Mouse (Mus musculus): Measurements from ENCODE around the gene Panx3. TPM values are rescaled to one million over a fixed set of nuclear protein-coding genes. Genes with fewer than 3 reads are reported as not detected.

Gene Panx3
- total and polyA plus RNA-seq, 3 experiments: 0.17 to 0.42 TPM; not detected in 1

DNA sequence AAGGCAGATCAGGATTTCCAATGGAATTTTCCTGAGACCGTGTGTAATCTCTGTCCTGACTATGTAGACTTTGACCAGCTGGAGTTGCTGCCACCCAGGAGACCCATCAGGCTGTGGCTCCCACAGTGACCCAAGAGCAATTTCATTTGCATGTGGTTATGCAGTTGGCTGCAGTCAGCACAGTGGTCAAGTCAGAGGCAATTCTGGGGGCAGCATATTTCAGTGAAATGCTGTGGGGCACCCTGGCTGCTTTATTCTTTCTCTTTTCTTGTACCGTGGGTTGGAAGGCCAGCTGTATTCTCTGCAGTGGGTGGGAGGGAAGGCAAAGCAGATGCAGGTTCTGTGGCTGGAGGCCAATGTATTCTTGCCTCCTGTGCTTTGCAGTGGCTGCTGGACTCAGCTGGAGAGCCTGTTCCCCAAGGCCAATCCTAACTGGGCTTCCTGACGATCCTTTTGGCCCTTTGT lies 42.9 kb downstream of the Panx3 start:
- no peak overlapping the region for H3K4me3 ChIP-seq (ENCODE audit: control insufficient read depth in 1 of 2, insufficient read depth in 1 of 2, low read depth in 2 of 2, low read length in 2 of 2)
- H3K9me3 ChIP-seq (replicated peaks; ENCODE audit: insufficient read depth, low read length): no peaks in the 10 kb centered on the region
- H3K4me1 ChIP-seq (ENCODE audit: control insufficient read depth in 1 of 2, insufficient read depth in 2 of 2, low read length in 2 of 2): no peaks in the 10 kb centered on the region; a peak in 1 of 4 replicates
- no peaks in the 10 kb centered on the region for H3K27me3 ChIP-seq (ENCODE audit: control insufficient read depth in 1 of 2, insufficient read depth in 2 of 2, low read length in 2 of 2)
- no peaks in the 10 kb centered on the region for H3K79me2 ChIP-seq (ENCODE audit: control insufficient read depth, insufficient read depth, low read length, poor library complexity)
- no peak for DNase-seq (ENCODE audit: low read depth, low spot score)
- peaks cover 0 to 4% of the 10 kb centered on the region in 2 experiments; a peak in 2 of 4 replicates for H3K36me3 ChIP-seq (ENCODE audit: control insufficient read depth in 1 of 2, insufficient read depth in 2 of 2, low read length in 2 of 2)
- H3K27ac ChIP-seq (ENCODE audit: control insufficient read depth, low read depth, low read length): no peak overlapping the region
- TF ChIP-seq RCOR1 (IDR thresholded peaks at IDR 0.05; ENCODE audit: low read depth, low read length) (no peak), POLR2AphosphoS5 (IDR thresholded peaks at IDR 0.05; ENCODE audit: borderline replicate concordance, low read depth, low read length) (no peak), NRF1 (IDR thresholded peaks at IDR 0.05; ENCODE audit: insufficient read depth, low read depth, low read length, poor library complexity, severe bottlenecking) (no peak), ZC3H11A (IDR thresholded peaks at IDR 0.05; ENCODE audit: low read depth, low read length) (no peak), MYB (IDR thresholded peaks at IDR 0.05; ENCODE audit: low read depth, low read length) (no peak), POLR2A (IDR thresholded peaks at IDR 0.05; ENCODE audit: control insufficient read depth in 1 of 2, insufficient read depth in 1 of 2, low read depth in 1 of 2, low read length in 2 of 2, poor library complexity in 1 of 2) (no peak), TCF12 (IDR thresholded peaks at IDR 0.05; ENCODE audit: low read depth, low read length) (no peak), MXI1 (IDR thresholded peaks at IDR 0.05; ENCODE audit: low read depth, low read length) (no peak), MYC (IDR thresholded peaks at IDR 0.05; ENCODE audit: low read depth, low read length) (no peak), NELFE (IDR thresholded peaks at IDR 0.05; ENCODE audit: low read depth, low read length) (no peak), CHD1 (IDR thresholded peaks at IDR 0.05; ENCODE audit: low read depth, low read length) (no peak), MAX (IDR thresholded peaks at IDR 0.05; ENCODE audit: low read length) (no peak), UBTF (IDR thresholded peaks at IDR 0.05; ENCODE audit: borderline replicate concordance, insufficient read depth, low read depth, low read length) (no peak), TAL1 (IDR thresholded peaks at IDR 0.05; ENCODE audit: low read length) (no peak), HCFC1 (IDR thresholded peaks at IDR 0.05; ENCODE audit: low read depth, low read length) (no peak), RAD21 (IDR thresholded peaks at IDR 0.05; ENCODE audit: low read depth, low read length) (no peak), E2F4 (IDR thresholded peaks at IDR 0.05; ENCODE audit: borderline replicate concordance, low read depth, low read length) (no peak), SMC3 (IDR thresholded peaks at IDR 0.05; ENCODE audit: low read depth, low read length) (no peak), MAZ (IDR thresholded peaks at IDR 0.05; ENCODE audit: low read depth, low read length) (no peak), USF1 (IDR thresholded peaks at IDR 0.05; ENCODE audit: low read depth, low read length) (no peak)
- H3K9ac ChIP-seq (ENCODE audit: control insufficient read depth, low read depth, low read length, poor library complexity, severe bottlenecking): no peak overlapping the region

DNA sequence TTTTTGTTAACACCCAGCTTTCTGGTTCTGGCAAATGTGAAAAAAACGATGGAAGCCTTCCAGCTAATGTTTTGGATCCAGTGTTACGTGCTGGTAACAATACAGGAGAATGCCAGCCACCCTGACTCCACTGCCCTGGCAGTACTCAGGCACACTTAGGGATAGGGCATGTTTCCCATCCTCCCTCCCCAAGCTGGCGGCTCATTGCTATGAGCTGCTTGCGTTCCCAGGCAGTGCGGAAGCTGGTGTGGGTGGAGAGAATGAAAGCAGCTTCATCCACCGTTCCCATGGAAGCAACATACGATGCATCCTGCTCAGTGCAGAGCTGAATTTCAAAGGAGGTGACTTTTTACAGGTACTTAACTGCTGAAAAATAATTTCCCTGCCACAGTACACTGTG lies 43.4 kb downstream of the Panx3 start:
- TF ChIP-seq GABPA (IDR thresholded peaks at IDR 0.05; ENCODE audit: low read depth, low read length) (no peak), SMC3 (IDR thresholded peaks at IDR 0.05; ENCODE audit: low read depth, low read length) (no peak), MYB (IDR thresholded peaks at IDR 0.05; ENCODE audit: low read depth, low read length) (no peak)
- Histone ChIP-seq H3K36me3 (ENCODE audit: control insufficient read depth in 1 of 2, insufficient read depth in 2 of 2, low read length in 2 of 2) (peaks cover 0 to 4% of the 10 kb centered on the region in 2 experiments; a peak in 2 of 4 replicates), H3K27ac (ENCODE audit: control insufficient read depth, low read depth, low read length) (no peak overlapping the region), H3K9ac (ENCODE audit: control insufficient read depth, low read depth, low read length, poor library complexity, severe bottlenecking) (no peak overlapping the region), H3K9me3 (replicated peaks; ENCODE audit: insufficient read depth, low read length) (no peaks in the 10 kb centered on the region), H3K79me2 (ENCODE audit: control insufficient read depth, insufficient read depth, low read length, poor library complexity) (no peaks in the 10 kb centered on the region), H3K4me3 (ENCODE audit: control insufficient read depth in 1 of 2, insufficient read depth in 1 of 2, low read depth in 2 of 2, low read length in 2 of 2) (no peak overlapping the region), H3K27me3 (ENCODE audit: control insufficient read depth in 1 of 2, insufficient read depth in 2 of 2, low read length in 2 of 2) (no peaks in the 10 kb centered on the region), H3K4me1 (ENCODE audit: control insufficient read depth in 1 of 2, insufficient read depth in 2 of 2, low read length in 2 of 2) (no peaks in the 10 kb centered on the region; a peak in 1 of 4 replicates)
- no peak for DNase-seq (ENCODE audit: low read depth, low spot score)
